Mouse (Mus musculus) fibroblast of lung, adult 2 months (primary cell): ENCODE measurements at regions not wholly inside any gene's neighbourhood (a gene's known extent, or its start where the extent isn't known, plus 50 kb on each side); places are given as distances from the start of the nearest gene placed in this dataset.

Experiments used
- DNase-seq: peaks from one replicate; pipeline ENCODE4 v3.0.0-alpha.2; 2011; ENCODE audit warnings: low read depth

DNA sequence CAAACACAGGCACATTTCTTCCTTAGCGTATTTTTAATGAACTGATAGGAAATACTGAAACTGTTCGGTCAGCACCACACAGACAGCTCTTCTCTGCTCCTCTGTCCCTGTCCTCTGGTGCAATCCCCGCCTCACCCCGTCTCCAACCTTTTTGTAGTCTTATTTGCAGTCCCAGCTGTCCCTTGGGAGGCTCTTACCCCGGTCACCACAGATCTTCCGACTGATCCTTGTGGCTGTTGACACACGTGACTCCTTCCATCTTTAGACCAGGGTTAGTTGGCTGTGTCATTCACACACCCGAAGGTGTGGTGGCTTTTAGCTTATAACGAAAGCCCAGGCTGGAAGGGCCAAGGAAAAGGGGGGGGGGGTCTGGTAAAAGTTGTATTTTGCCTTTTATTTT is 56.4 kb downstream of the Cyp26a1 start:
- DNase-seq, result no peak

DNA sequence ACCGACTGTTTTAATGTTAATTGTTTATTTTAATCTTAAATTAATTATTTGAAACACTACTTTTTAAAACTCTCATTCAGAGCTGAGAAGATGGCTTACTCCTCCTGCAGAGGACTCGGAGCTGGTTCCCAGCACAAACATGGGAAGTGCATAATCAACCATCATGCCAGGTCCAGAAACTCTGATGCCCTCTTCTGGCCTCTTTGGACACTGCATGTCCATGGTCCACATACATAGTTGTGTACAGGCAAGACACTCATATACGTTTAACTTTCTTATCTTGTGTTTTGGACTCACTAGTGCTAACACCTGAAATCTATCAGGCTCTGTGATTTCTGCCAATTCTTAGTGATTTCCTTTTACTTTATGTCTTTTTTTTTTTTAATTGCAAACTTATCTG is 57.8 kb downstream of the Cyp26a1 start:
- no peak for DNase-seq

DNA sequence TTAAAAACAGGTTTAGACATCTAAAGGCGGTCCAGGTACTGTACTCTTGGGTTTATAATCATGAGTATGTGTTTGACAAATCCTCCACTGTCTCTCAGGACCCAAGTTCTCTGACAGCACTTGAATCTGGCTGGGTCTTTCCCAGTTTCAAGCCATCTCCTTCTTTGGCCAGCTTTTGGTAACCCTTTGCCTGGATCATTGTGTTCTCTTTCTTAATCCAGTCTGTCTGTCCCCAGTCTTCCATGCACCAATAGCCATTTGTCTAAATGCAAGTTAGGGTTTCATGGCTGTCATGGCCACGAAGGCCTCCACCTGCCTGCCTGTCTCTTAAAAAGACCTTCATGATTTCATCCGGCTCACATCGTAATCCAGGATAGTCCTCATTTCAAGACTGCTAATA is 71.8 kb downstream of the Cyp26a1 start:
- DNase-seq, result no peak

- DNase-seq, result peak; percentile 39
Measured at GRCm38 (mm10) chr19:37771956-37772355, 74.4 kb downstream of the Cyp26a1 start.

DNA sequence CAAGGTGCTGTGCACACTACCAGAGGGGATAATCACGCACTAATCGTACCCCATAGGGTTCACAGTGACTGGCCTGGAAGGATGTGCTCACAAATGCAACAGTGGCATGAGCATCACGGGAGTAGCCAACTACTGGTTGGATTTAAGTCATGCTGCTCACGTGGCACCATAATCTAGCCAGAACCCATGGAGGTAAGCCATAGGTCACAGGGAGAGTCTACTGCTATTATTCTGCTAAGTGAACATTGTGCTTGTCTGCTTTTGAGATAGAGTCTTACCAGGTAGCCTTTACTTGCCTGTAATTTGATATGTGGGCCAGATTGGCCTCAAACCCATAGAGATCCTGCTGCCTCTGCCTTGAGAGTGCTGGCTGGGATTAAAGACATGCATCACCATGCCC is 77.0 kb downstream of the Cyp26a1 start:
- no peak for DNase-seq

- no peak for DNase-seq
Measured at GRCm38 (mm10) chr19:37774966-37775365, 77.4 kb downstream of the Cyp26a1 start.

- DNase-seq, result peak; percentile 46
Measured at GRCm38 (mm10) chr19:37777961-37778360, 80.4 kb downstream of the Cyp26a1 start.

DNA sequence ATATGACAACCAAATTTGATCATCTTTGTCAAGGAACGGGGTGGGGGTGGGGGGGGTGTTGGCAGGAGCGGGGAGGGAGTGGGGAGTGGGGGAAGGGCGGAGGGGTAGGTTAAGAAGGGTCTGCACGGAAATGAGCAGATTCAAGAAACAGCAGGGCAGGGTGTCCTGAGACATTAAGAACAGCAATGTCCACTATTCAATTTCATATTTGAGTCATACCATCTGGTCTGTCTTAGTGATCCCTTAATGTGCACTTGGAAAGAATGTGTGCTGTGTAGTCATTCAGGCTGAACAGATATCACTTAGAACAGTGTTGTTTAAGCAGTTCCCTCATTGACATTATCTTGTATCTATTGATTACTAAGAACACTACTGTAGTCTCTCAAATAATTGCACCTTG is 81.0 kb downstream of the Cyp26a1 start:
- DNase-seq, result no peak

DNA sequence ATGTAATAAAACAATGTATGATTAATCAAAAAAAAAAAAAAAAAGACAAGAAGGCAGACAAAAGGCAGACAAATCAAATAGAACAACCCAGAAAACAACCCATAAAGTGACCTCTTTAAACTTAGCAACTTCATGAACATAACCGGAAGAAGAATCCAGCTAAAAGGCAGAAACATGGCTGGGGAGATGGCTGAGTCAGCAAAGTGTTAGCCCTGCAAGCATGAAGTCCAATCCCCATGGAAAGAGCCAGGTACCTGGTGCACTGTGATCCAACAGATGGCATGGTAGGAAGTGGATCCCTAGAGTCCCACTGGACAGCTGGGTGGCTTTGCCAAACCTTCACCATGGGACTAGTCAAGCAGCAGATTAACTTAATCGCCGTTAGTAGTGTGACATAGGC is 90.9 kb downstream of the Cyp26a1 start:
- DNase-seq, result no peak

DNA sequence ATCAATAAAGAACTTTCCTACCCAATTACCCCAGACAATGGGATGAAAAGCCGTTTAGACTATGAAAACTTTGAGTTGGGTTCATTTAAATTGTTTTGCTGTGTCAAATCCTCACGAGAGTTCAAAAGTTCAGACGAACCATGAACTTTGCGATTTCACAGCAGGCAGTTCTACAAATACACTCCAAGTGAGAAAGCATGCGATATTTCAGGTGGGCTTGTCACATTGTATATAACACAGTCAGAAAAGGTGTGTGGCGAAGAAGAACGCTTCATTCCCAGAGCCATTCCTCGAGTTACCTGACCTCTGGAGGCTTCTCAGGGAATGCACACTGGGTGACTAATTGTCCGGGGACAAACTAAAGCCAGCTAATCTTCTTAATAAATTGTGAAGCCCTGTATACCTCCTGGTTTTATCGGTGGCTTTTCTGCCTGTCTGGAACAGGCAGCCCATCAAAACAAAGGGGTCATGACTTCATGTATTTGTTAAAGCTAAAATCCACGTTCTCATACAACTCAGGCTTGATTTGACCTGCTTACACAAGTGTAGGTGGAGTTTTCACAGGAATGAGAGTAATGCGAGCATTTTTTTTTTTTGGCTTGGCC is 92.1 kb downstream of the Cyp26a1 start:
- no peak for DNase-seq

- DNase-seq, result no peak
Measured at GRCm38 (mm10) chr19:37790281-37791073, 92.9 kb downstream of the Cyp26a1 start.

GRCm38 (mm10) chr19:37793176-37793575 is 95.6 kb downstream of the Cyp26a1 start:
- DNase-seq, result no peak

GRCm38 (mm10) chr19:37795552-37796343 is 98.2 kb downstream of the Cyp26a1 start:
- DNase-seq, result peak; percentile 67

DNA sequence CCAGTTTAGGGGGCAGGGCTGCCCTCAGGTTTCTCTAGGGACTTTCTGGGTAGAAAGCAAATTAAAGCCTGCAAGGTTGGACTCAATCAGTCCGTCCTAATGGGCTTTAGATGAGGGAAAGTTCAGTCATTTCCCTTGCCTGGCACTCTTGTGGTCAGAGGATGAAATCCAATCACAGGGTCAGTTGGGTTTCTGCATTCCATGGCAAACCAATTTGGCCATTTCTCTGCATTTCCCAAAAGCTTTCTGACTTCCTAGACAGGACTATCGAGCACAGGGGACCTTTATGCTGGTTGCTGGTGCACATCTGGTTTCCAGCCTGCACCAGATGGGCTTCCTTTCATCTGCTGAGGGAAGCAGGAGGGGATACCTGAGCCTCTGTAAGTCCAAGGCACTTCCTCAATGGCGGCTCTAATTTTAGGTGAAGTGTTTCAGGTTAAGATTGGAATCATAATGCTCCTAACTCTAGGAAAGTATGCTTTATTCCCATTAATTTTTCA is 102.6 kb downstream of the Cyp26a1 start:
- DNase-seq, result peak; percentile 81

DNA sequence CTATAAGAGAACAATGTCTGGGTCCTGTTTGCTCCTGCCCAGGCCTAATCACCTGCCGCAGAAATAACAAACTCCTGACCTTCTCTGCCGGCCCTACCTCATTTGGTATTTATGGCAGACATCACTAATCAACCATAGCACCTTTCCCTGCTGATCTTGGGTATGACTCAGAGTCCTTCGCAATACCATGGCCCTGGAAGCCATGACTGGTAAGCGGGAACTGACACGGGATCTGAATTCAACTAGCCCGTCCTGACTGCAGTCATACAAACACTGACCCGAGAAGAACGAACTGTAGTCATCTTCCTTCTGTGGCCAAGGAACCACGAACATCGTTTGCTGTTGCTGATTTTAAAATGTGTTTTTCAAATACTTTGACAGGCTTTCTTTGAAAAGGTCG is 112.1 kb downstream of the Cyp26a1 start:
- no peak for DNase-seq

- DNase-seq, result no peak
Measured at GRCm38 (mm10) chr19:37814089-37815073, 116.8 kb downstream of the Cyp26a1 start.

DNA sequence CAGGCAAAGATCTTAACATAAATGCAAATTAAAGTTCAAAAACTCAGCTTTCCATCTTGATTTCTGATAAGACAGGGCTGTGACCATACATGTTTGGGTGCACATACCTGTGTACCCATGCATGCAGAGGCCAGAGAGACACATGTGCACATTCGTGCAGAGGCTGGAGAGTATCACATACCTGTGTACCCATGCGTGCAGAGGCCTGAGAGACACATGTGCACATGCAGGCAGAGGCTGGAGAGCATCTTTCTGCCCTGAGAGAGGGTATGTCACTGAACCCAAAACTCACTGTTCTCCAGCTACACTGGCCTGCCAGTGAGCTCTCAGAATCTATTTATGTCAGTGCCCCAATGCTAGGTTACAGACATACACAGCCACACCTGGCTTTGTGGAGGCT is 118.0 kb downstream of the Cyp26a1 start:
- no peak for DNase-seq

- DNase-seq, result peak; percentile 58
Measured at GRCm38 (mm10) chr19:37821243-37821642, 123.6 kb downstream of the Cyp26a1 start.

DNA sequence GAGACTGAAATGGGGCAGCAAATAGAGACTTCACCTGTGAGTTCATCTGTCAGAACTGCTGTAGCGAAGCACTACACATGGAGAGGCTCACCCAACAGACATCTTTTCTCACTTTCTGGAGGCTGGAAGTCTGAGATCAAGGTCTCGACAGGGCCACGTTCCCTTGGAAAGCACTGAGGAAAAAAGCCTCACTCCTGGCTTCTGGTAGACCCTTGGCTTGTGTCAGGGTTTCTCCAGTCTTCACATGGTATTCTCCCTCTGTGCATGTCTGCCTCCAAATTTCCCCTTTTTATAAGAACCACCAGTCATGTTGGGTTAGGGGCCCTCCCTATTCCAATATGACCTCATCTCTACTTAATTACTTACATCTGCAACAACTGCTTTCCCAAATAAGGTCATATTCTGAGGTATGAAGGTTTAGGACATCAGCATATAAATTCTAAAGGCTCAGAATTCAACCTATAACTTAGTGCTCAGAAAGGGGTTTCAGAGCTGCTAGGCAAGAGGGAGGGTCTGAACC is 124.1 kb downstream of the Cyp26a1 start:
- DNase-seq, result no peak

DNA sequence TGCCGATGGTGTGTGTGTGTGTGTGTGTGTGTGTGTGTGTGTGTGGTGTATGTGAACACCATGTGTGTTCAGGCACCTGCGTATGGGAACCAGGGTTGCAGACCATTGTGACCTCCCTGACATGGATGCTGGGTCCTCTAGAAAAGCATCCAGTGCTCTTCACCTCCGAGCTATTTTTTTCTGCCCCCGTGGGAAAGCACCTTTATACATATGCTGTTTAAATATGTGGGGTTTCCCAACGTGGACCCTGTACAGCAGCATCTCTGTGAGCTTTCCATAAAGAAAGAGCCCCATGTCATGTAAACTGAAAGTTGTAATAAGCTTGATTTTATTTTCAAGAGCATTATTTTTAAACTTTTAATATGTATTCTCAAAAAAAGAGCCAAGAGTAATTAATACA is 126.6 kb downstream of the Cyp26a1 start:
- no peak for DNase-seq

DNA sequence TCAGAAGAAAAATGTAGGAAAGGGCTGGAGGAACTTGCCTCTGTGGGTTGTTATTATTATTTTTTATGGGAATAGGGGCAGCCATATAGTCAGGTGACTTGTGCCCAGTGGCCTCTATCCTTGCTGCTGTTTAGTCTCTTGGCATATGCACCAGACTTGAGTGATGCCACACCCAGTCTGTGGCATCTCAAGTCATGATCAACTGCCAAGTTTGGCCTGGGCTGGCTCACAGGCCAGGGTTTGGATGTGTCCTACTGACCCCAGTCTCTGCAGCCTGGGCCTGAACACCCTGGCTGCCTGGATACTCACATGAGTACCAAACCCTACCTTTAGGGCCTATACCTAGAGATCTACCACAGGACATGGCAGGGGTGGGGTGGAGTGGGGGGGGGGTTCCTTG is 133.8 kb downstream of the Cyp26a1 start:
- DNase-seq, result peak; percentile 50
